Mouse (Mus musculus) erythroblast, embryonic 14.5 days (primary cell): ENCODE measurements around the gene Ube4a.

Source experiments
- GATA1 ChIP-seq: IDR thresholded peaks from 2 replicates; pipeline ENCODE4 v1.6.1; 2012; ENCODE audit warnings: low read length, inconsistent platforms, mixed read lengths
- TAL1 ChIP-seq: IDR thresholded peaks from 3 replicates; pipeline ENCODE4 v1.6.1; 2012; ENCODE audit warnings: low read length, inconsistent platforms, mixed read lengths

DNA sequence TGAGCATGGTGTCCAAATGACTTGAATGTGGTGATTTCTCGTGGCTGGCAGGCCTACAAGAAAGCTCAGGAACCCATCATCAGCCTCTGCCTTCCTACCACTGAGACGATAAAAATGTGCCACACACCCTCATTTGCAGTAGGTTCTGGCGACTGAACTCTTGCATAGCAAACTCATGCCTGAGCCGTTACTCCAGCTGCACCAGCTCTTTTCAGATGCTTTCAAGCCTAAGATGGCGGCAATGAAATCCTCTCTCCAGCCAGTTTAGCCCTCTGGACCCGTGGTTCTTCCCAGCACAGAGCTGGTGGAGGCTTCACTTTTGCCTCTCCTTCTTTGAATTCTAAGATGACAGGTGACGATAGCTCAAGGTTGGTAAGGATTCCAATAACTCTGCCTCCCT is 14.4 kb upstream of the Ube4a start:
- TF ChIP-seq GATA1 (no peak), TAL1 (no peak)
